ENCODE assay signal across 8 mouse cellular contexts in genomic region chr1:63272741-63273338, GRCm38 (mm10). TPM values are rescaled to one million over a fixed set of nuclear protein-coding genes. Genes with fewer than 3 reads are reported as not detected.
DNase-seq lines count a peak whose midpoint lies in the region; ATAC-seq lines count a peak whose summit lies in the region.

TSS of gene Zdbf2 (plus strand) at chr1:63273265.

- peaks cover 14% of the 10 kb centered on the region for H3K4me1 ChIP-seq in kidney, embryonic 15.5 days
- H3K4me1 ChIP-seq in embryonic facial prominence, embryonic 14.5 days (ENCODE audit: control insufficient read depth, insufficient read depth, low read length), result no peaks in the 10 kb centered on the region
- no peaks in the 10 kb centered on the region for H3K4me1 ChIP-seq in midbrain, embryonic 13.5 days (replicated peaks)

- H3K36me3 ChIP-seq in kidney, embryonic 15.5 days, result no peaks in the 10 kb centered on the region
- H3K36me3 ChIP-seq in embryonic facial prominence, embryonic 14.5 days (ENCODE audit: control insufficient read depth, insufficient read depth, low read length), result no peaks in the 10 kb centered on the region
- H3K36me3 ChIP-seq in midbrain, embryonic 13.5 days, result no peaks in the 10 kb centered on the region

- peak within 1 kb of the TSS; percentile 83 for H3K4me2 ChIP-seq in kidney, embryonic 15.5 days
- peak within 1 kb of the TSS; percentile 56 for H3K4me2 ChIP-seq in embryonic facial prominence, embryonic 14.5 days (ENCODE audit: low read depth, low read length)
- peak within 1 kb of the TSS; percentile 59 for H3K4me2 ChIP-seq in midbrain, embryonic 13.5 days (replicated peaks)

- H3K9ac ChIP-seq in kidney, embryonic 15.5 days, result peak within 1 kb of the TSS; percentile 62
- H3K9ac ChIP-seq in embryonic facial prominence, embryonic 14.5 days (ENCODE audit: low read depth, low read length), result peak within 1 kb of the TSS; percentile 87
- peak within 1 kb of the TSS; percentile 79 for H3K9ac ChIP-seq in midbrain, embryonic 13.5 days (replicated peaks)

- H3K4me3 ChIP-seq in kidney, embryonic 15.5 days (replicated peaks), result peak within 1 kb of the TSS; percentile 64
- H3K4me3 ChIP-seq in embryonic facial prominence, embryonic 14.5 days (ENCODE audit: low read depth, low read length), result peak within 1 kb of the TSS; percentile 64
- peak within 1 kb of the TSS; percentile 60 for H3K4me3 ChIP-seq in midbrain, embryonic 13.5 days (replicated peaks)

- H3K27ac ChIP-seq in kidney, embryonic 15.5 days, result peak within 1 kb of the TSS; percentile 48; the same call in 1 of the 2 replicates
- H3K27ac ChIP-seq in embryonic facial prominence, embryonic 14.5 days (replicated peaks; ENCODE audit: low read depth, low read length), result peak within 1 kb of the TSS; percentile 88
- peak within 1 kb of the TSS; percentile 83 for H3K27ac ChIP-seq in midbrain, embryonic 13.5 days

- WGBS in kidney, embryonic 15.5 days, result under 1% methylated on average over 42 of the region's 49 CpGs
- 1% methylated on average over 29 of the region's 49 CpGs for WGBS in embryonic facial prominence, embryonic 14.5 days
- under 1% methylated on average over 47 of the region's 49 CpGs for WGBS in midbrain, embryonic 13.5 days

- no peak for DNase-seq in kidney, postnatal 25 days
- DNase-seq in adrenal gland, postnatal 14 days, result peak; percentile 58
- DNase-seq in embryonic facial prominence, embryonic 14.5 days (ENCODE audit: low spot score), result peak; percentile 79
- DNase-seq in kidney, postnatal 4 days, result peak; percentile 44 to 61
- no peak for DNase-seq in spleen, postnatal 4 days (ENCODE audit: low spot score in 2 of 2)
- no peak for DNase-seq in Muller cell, postnatal 12 days (ENCODE audit: inconsistent ontology term)

- peak; percentile 83 for ATAC-seq in kidney, embryonic 15.5 days (replicated peaks; ENCODE audit: low FRiP score)
- ATAC-seq in embryonic facial prominence, embryonic 14.5 days (ENCODE audit: low read depth), result peak; percentile 93
- ATAC-seq in midbrain, embryonic 13.5 days, result peak; percentile 95

- no peaks in the 10 kb centered on the region for H3K9me3 ChIP-seq in kidney, embryonic 15.5 days (replicated peaks)
- H3K9me3 ChIP-seq in embryonic facial prominence, embryonic 14.5 days (ENCODE audit: control insufficient read depth, low read length), result no peaks in the 10 kb centered on the region
- no peaks in the 10 kb centered on the region for H3K9me3 ChIP-seq in midbrain, embryonic 13.5 days

- H3K27me3 ChIP-seq in kidney, embryonic 15.5 days, result peaks cover 91% of the 10 kb centered on the region
- peaks cover 78% of the 10 kb centered on the region for H3K27me3 ChIP-seq in embryonic facial prominence, embryonic 14.5 days (replicated peaks; ENCODE audit: control insufficient read depth, insufficient read depth, low read length)
- peaks cover 77% of the 10 kb centered on the region for H3K27me3 ChIP-seq in midbrain, embryonic 13.5 days

RNA-seq across cellular contexts. Expression of gene Zdbf2, which starts in this region (rescaled TPM):
- polyA plus RNA-seq in kidney, embryonic 15.5 days (2015; fragmentation: Nextera tagmentation; extraction: Ambion mirVana), result 8.4 and 9.1 TPM in 2 replicates
- 13.4 and 21.1 TPM in 2 replicates for total RNA-seq in adrenal gland, postnatal 14 days (2021)
- polyA plus RNA-seq in embryonic facial prominence, embryonic 14.5 days (2014; fragmentation: Nextera tagmentation; extraction: Ambion mirVana), result 25.7 and 30.6 TPM in 2 replicates
- 47.9 and 49.6 TPM in 2 replicates for polyA plus RNA-seq in midbrain, embryonic 13.5 days (2015; fragmentation: Nextera tagmentation; extraction: Ambion mirVana)

Comparison
In these comparisons a context has a peak if more than half of its experiments do, and no peak if none do; other contexts are left out.
1. DNase-seq: peak in adrenal gland, postnatal 14 days (single experiment), embryonic facial prominence, embryonic 14.5 days (single experiment) and kidney, postnatal 4 days (2 of 2); none in kidney, postnatal 25 days (0 of 2), spleen, postnatal 4 days (0 of 2) and Muller cell, postnatal 12 days (single experiment).
2. Peak in every context shown above with its lines, with median percentiles within 50 percentile points of each other: ATAC-seq, H3K27ac ChIP-seq, H3K4me2 ChIP-seq, H3K4me3 ChIP-seq and H3K9ac ChIP-seq.